12 mouse cellular contexts compared by ENCODE assay signal in genomic region chr13:57459978-57460377, GRCm38 (mm10).
"Had no signal": no experiment of that assay in that cellular context is flagged by ENCODE, and none has a peak within 500 bp of the region (broad histone marks: within the 10 kb centered on the region; RNA-seq: fewer than 3 reads in every experiment).

No protein-coding gene starts in this region.

- H3K9ac ChIP-seq: limb, embryonic 13.5 days; liver, embryonic 14.5 days; neural tube, embryonic 12.5 days had no signal

- H3K9me3 ChIP-seq: limb, embryonic 13.5 days; neural tube, embryonic 12.5 days had no signal

- H3K4me2 ChIP-seq: limb, embryonic 13.5 days; neural tube, embryonic 12.5 days had no signal

- H3K27me3 ChIP-seq: limb, embryonic 13.5 days; neural tube, embryonic 12.5 days had no signal

- DNase-seq: kidney, postnatal 14 days; left cerebral cortex, postnatal 4 days; lung, adult 18-20 months; right cerebral cortex, adult 18-20 months; right cerebral cortex, postnatal 25 days; thymus, postnatal 4 days had no signal

- H3K36me3 ChIP-seq: limb, embryonic 13.5 days; neural tube, embryonic 12.5 days had no signal

- H3K4me3 ChIP-seq: limb, embryonic 13.5 days; myocyte; neural tube, embryonic 12.5 days had no signal

- H3K4me1 ChIP-seq: neural tube, embryonic 12.5 days had no signal

- H3K27ac ChIP-seq: limb, embryonic 13.5 days; liver, embryonic 14.5 days; neural tube, embryonic 12.5 days; stomach, postnatal 0 days had no signal

- ATAC-seq: intestine, postnatal 0 days had no signal
